Mouse (Mus musculus): ENCODE measurements around the gene Iqcc.

Gene Iqcc

DNA sequence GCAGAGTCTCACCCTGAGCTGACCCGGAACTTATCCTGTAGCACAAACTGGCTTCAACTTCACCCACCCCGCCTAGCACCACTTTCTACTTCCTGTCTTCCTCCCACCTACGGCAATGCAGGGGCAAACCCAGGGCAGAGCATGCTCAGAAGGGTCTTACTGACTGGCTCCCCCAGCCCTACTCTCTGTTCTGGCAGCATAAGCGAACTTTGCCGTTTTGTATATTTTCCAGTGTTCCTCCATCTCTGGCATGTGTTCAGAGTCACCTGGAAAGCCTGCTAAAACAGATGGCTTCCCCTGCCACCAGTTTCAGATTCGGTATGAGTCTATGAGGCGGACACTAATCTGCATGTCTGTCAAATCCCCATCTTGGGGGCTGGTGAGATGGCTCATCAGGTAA lies 38.6 kb downstream of the Iqcc start:
- no peak for DNase-seq (ENCODE audit: low read depth in 1 of 2, low spot score in 2 of 2)

DNA sequence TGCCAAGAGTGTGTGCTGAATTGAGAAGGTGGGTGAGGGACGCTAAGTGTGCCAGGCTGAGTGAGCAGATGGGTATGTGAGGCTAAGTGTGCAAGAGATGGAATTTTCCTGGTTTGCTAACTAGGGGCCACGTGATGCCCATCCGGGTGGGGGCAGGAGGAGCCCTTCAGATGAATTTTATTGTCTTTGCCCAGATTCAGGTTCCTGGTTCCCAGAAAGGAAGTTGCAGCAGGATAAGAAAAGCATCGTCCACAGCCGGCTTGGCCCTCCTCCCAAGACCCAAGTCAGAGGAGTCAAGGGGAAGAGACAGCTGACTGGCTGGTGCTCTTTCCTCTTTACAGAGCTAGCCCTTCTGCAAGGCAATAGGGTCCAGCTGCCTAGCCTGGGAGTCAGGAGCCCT lies 40.4 kb downstream of the Iqcc start, which contains the start of gene Fam167b:
Fam167b (minus strand) TSS at position 84 of the 400 bp plus-strand sequence.
- DNase-seq (ENCODE audit: low read depth in 1 of 2, low spot score in 2 of 2), result no peak

DNA sequence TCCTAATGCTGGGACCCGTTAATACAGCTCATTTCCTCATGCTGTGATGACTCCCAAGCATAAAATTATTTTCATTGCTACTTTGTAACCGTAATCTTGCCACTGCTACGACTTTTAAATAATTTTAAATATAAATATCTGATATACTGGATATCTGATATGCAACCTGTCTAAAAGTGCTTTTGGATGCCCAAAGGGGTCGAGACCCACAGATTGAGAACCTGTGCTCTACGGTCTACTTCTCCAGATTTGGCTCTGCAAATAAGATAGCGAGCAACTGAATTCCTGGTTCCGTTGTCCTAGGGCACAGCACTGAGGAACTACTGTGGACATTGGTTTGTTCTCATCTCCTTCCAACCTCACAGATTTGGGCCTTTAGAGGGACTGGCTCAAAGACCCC lies 41.2 kb downstream of the Iqcc start:
- DNase-seq (ENCODE audit: low read depth in 1 of 2, low spot score in 2 of 2), result no peak

DNA sequence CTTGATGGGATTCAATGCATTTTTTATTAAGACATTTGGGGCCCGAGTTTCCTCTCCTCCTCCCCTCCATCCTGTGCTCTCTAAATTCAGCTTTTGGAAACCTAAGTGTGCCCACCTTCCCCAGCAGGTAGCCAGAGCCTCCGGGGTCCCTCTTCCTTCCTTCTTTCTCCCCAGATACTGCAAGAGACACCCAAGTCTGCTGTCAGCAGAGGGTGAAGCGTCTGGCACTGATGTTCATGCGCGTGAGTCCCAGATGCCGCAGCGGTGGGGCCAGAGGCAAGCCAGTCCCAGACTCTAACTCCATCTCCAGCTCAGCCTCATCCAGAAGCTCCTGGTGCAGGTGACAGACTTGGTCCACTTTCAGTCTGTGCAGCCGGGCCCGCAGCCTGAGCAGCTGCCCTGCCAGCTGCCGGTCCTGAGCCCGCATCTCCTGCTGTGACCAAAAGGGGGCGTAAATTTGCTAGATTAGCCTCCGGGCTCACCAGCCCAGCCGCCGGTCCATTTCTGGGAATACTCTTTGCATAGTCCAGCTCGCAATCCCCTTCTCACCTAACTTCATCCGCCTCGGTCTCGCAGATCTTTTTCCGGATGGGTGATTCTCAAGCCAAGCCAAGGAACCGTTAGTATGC lies 41.9 kb downstream of the Iqcc start:
- peak in 1 of 2 experiments; percentile 35 for DNase-seq (ENCODE audit: low read depth in 1 of 2, low spot score in 2 of 2)

DNA sequence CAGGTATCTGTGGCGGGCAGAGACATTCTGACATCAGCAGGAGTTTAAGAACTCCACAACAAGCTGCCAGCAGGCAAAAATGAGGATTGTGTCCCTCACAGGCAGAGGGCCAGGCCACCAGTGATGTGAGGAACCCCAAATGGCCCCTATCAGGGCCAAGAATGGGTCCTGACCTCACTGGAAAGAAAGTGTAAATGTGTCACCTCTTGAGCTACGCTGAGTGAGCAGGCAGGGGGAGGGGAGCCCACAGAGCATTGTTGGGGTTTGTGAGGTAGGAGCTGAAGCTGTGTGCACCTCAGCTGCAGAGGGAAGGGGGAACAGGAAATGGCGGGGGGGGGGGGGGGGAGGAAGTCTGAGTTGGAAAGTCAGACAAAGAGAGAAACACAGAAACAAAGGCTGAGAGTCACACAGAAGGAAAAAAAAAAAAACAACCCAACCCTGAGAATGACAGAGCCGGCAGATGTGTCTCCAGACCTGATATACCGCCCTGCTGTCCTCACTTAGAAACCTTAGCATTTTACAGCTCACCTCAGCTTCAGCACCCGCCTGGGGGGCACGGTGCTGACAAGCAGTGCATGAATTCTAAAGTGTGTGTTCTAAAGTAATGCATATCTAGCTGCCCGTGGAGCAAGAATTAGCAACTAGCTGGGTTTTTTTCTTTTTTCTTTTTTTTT lies 43.6 kb downstream of the Iqcc start:
- DNase-seq (ENCODE audit: low read depth in 1 of 2, low spot score in 2 of 2), result no peak

DNA sequence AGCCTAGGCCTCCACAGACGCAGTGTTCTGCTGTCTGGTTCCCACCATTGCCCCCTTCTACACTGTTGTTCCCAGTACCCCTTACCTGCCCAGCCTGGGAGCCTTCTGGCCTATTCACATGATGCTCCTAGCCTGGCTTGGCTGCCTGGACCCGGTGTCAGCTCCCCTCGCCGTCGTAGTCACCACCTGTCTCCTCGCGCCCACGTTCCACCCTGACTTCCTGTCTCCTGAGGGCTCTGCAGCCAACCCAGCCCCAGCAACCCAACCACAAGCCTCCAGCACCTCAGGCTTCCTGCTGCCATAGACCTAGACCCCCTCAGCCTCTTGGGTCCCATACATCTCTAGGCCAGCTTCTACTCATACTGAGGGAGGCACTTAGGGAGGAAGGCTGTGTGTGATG lies 45.5 kb downstream of the Iqcc start, which contains the start of gene Lck:
Lck (minus strand) TSS at position 212 of the 400 bp plus-strand sequence.
- DNase-seq (ENCODE audit: low read depth in 1 of 2, low spot score in 2 of 2), result no peak

DNA sequence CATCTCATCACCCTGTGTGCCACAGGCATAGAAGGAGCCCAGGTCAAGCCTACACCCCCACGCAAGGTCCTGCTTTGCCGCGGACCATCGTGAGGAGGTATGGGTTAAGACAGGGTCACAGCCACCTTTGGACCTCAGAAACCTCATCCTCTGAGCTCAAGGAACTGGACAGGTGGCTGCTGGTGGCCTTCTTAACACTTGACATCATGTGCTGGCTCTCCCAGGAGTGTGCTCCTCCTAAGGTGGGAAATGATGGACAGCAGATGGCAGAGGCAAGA lies 45.9 kb downstream of the Iqcc start:
- DNase-seq (ENCODE audit: low read depth in 1 of 2, low spot score in 2 of 2), result no peak

DNA sequence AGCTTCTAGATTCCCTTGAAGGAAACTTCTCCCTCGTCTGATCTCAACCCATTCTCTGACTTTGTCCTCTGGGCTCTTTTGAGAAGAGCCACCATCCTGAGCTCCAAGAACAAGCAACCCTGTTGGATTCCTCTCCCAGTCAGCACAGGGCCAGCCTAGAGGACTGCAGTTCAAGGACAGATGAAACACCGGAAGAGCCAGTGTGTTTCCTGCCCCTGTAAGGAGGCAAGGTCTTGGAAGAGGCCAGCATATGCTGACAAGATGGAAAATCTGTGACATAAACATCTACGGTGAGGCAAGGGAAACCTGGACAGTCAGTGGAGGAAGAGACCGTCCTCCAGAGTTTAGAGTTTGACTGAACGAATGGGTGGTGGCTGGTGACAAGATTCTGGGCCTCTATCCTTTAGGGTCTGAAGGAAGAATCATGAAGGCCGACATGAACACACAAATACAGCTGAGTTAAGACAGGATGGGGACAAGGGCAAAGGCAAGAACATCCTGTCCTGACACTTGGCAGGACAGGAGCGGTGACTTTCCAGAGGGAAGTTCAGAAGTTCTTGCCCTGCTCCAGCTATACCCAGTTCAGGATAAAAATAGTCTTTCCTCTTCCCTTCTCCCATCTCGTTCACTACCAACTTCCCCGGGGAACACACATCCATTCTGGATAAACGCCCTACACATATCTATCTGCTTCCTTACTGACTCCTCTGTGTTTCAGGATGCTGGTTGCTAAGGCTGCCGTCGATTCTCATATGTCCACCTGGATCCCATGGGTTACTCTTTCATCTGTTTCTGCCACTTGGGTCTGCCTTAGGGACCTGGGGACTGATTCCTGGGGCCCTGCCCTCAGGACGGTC lies 46.4 kb downstream of the Iqcc start:
- no peak for DNase-seq (ENCODE audit: low read depth in 1 of 2, low spot score in 2 of 2)

DNA sequence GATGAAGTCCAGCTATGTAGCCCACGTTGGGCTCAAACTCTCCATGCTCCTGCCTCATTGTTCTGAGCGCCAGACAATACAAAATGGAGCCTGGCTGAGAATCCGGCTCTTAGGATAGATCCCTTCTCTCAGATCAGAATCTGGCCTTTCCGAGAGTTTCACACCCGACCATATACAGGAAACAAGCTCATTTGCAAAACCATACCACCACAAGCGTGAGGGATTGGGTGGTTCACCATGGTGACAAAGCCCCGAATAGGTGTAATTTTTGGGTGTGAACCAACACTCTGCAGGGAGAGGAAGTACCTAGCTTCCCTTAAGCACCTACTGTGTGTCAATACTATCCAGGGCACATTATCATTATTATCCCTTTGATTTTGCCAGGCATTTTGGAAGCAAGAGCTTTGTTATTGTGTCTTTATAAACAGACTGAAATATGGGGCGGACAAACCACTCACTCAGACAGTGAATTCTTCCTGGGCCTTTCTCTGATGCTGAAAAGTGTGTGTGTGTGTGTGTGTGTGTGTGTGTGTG lies 47.3 kb downstream of the Iqcc start:
- DNase-seq (ENCODE audit: low read depth in 1 of 2, low spot score in 2 of 2), result no peak

DNA sequence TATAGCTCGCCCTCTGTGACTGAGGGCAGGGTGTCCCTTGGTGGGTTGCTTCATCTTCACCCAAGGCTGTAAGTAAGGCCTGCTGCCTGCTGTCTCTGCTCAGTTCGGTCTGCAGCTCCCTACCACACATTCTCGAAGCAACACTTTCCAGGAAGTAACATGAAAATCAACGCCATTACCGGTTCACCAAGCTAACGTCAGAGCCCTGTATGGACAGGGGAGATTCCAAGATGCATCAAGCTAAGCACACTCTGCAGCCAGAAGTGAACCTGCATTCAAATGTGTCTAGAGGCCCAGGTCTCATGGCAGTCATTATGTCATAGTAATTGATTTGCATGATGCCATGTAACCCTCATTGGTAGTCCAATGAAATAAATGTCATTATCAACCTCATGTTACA lies 48.9 kb downstream of the Iqcc start:
- DNase-seq (ENCODE audit: low read depth in 1 of 2, low spot score in 2 of 2), result no peak

DNA sequence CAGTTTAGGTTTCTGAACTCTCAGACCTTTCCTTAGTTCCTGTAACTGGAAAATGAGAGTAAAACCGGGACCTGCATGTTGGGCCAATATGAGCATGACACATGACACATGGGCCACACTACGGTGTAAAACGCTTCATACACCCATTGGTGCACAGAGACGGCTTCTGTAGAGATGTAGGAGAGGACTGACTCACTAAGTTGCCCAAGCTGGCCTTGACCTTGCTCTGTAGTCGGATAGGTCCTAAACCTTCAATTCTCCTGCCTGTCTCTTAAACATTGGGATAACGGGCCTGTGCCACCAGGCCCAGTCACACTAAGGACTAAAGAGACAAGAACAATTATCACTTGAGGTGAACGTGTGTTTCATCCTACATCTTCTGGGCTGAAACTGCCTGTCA lies 50.5 kb downstream of the Iqcc start:
- DNase-seq (ENCODE audit: low read depth in 1 of 2, low spot score in 2 of 2), result no peak

DNA sequence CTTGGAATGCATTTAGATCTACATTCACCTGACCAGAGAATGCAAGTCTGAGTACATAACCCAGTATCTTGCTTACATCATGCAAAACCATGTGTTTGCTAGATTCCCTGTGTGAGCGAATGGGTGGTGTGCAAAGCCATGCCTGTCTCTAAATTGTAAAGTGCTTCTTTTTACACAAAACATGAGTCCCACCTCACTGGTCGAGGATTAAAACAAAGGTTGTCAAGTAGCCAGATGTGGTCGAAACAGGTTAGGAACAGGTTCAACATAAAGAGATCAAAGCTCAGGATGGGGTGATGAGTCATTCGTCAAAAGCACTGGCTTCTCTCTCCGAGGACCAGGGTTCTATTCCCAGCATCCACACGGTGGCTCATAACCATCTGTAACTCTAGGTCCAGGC lies 53.8 kb downstream of the Iqcc start:
- DNase-seq (ENCODE audit: low read depth in 1 of 2, low spot score in 2 of 2), result no peak

Data from monocyte, adult 2 months (primary cell).